Mouse (Mus musculus) myocyte (in vitro differentiated cells): ENCODE measurements at regions not wholly inside any gene's neighbourhood (a gene's known extent, or its start where the extent isn't known, plus 50 kb on each side); places are given as distances from the start of the nearest gene placed in this dataset.
"Not testable (repeated sequence)": the region's sequence is repeated elsewhere in the genome, so short reads cannot be mapped to it uniquely, and the experiment has no call there.

Experiments
- H3K27me3 ChIP-seq: one replicate; pipeline ENCODE4 v1.6.1; 2011; ENCODE audit not compliant: control insufficient read depth, insufficient read depth, insufficient read length
- H3K36me3 ChIP-seq: one replicate; pipeline ENCODE4 v1.6.1; 2011; ENCODE audit not compliant: control insufficient read depth, insufficient read depth
- H3K4me2 ChIP-seq: one replicate; pipeline ENCODE4 v1.6.1; 2011; ENCODE audit warnings: low read depth, control low read depth
- H3K4me3 ChIP-seq: one replicate; pipeline ENCODE4 v1.5.1; 2011; ENCODE audit warnings: mild to moderate bottlenecking, control low read depth, moderate library complexity
- H3K79me2 ChIP-seq: one replicate; pipeline ENCODE4 v1.6.1; 2011; ENCODE audit not compliant: control insufficient read depth, insufficient read depth
- H3ac ChIP-seq: one replicate; pipeline ENCODE4 v1.6.1; 2011; ENCODE audit not compliant: control insufficient read depth, insufficient read length
- CEBPB ChIP-seq: IDR thresholded peaks from 2 replicates; pipeline ENCODE4 v1.6.1; 2011; ENCODE audit warnings: mild to moderate bottlenecking, moderate library complexity; ENCODE audit not compliant: poor library complexity, insufficient read depth, severe bottlenecking
- MAX ChIP-seq: IDR thresholded peaks from one replicate; pipeline ENCODE4 v1.6.1; 2011; ENCODE audit warnings: low read depth, mild to moderate bottlenecking, control low read depth
- MYOD1 ChIP-seq, 3 experiments: IDR thresholded peaks; one replicate each; pipeline ENCODE4 v1.6.1; 2011; ENCODE audit warnings: control low read depth in 2 of 3, low read depth in 2 of 3, mild to moderate bottlenecking in 2 of 3, moderate library complexity in 1 of 3; ENCODE audit not compliant: insufficient read length in 2 of 3, control insufficient read depth in 1 of 3
- MYOG ChIP-seq, 3 experiments: IDR thresholded peaks; one replicate each; pipeline ENCODE4 v1.6.1; 2011; ENCODE audit warnings: control low read depth in 2 of 3, low read depth in 2 of 3, mild to moderate bottlenecking in 2 of 3; ENCODE audit not compliant: insufficient read length in 2 of 3, control insufficient read depth in 1 of 3, insufficient read depth in 1 of 3
- POLR2A ChIP-seq: IDR thresholded peaks from one replicate; pipeline ENCODE4 v1.6.1; 2011; ENCODE audit warnings: low read depth, mild to moderate bottlenecking, control low read depth, moderate library complexity; ENCODE audit not compliant: insufficient read length
- POLR2AphosphoS2 ChIP-seq: IDR thresholded peaks from one replicate; pipeline ENCODE4 v1.6.1; 2011; ENCODE audit warnings: low read depth, control low read depth; ENCODE audit not compliant: insufficient read length
- REST ChIP-seq: IDR thresholded peaks from one replicate; pipeline ENCODE4 v1.6.1; 2011; ENCODE audit warnings: mild to moderate bottlenecking, control low read depth, moderate library complexity; ENCODE audit not compliant: insufficient read depth, insufficient read length
- SRF ChIP-seq: IDR thresholded peaks from one replicate; pipeline ENCODE4 v1.6.1; 2011; ENCODE audit warnings: low read depth; ENCODE audit not compliant: control insufficient read depth, insufficient read length
- TCF12 ChIP-seq: IDR thresholded peaks from one replicate; pipeline ENCODE4 v1.6.1; 2011; ENCODE audit warnings: mild to moderate bottlenecking, control low read depth; ENCODE audit not compliant: poor library complexity, insufficient read depth, severe bottlenecking
- TCF3 ChIP-seq: IDR thresholded peaks from one replicate; pipeline ENCODE4 v1.6.1; 2011; ENCODE audit warnings: low read depth, control low read depth; ENCODE audit not compliant: insufficient read length
- USF1 ChIP-seq: IDR thresholded peaks from one replicate; pipeline ENCODE4 v1.6.1; 2011; ENCODE audit warnings: low read depth, mild to moderate bottlenecking, control low read depth, moderate library complexity

- no peaks in the 10 kb centered on the region for H3K79me2 ChIP-seq
- no peaks in the 10 kb centered on the region for H3K27me3 ChIP-seq
- H3ac ChIP-seq: no peak overlapping the region
- no peak overlapping the region for H3K4me2 ChIP-seq
- H3K36me3 ChIP-seq: no peaks in the 10 kb centered on the region
- H3K4me3 ChIP-seq: no peak overlapping the region
- TF ChIP-seq TCF12: no peak
- no peak for TF ChIP-seq MAX
- no peak for TF ChIP-seq USF1
- no peak for TF ChIP-seq POLR2A
- TF ChIP-seq MYOD1 (IDR thresholded peaks at IDR 0.05; ENCODE audit: control insufficient read depth in 1 of 3, insufficient read length in 2 of 3, low read depth in 2 of 3): no peak
- no peak for TF ChIP-seq MYOG (IDR thresholded peaks at IDR 0.05; ENCODE audit: control insufficient read depth in 1 of 3, insufficient read depth in 1 of 3, insufficient read length in 2 of 3, low read depth in 2 of 3)
- TF ChIP-seq REST: no peak
- TF ChIP-seq CEBPB: no peak
- TF ChIP-seq SRF: no peak
- TF ChIP-seq POLR2AphosphoS2: no peak
- no peak for TF ChIP-seq TCF3
These were observed 64.1 kb downstream of the 9530068E07Rik start for GRCm38 (mm10) chr11:52460190-52460780.

- H3K27me3 ChIP-seq, H3K4me3 ChIP-seq, H3K79me2 ChIP-seq, H3K36me3 ChIP-seq, H3K4me2 ChIP-seq, H3ac ChIP-seq: not testable (repeated sequence)
These were observed 74.9 kb downstream of the 9530068E07Rik start for GRCm38 (mm10) chr11:52471128-52471527.

GRCm38 (mm10) chr11:52480111-52480510 is 83.9 kb downstream of the 9530068E07Rik start:
- H3K36me3 ChIP-seq, H3K4me2 ChIP-seq, H3K79me2 ChIP-seq, H3K4me3 ChIP-seq, H3ac ChIP-seq, H3K27me3 ChIP-seq: not testable (repeated sequence)

GRCm38 (mm10) chr11:52480694-52481093 is 84.5 kb downstream of the 9530068E07Rik start:
- H3K4me2 ChIP-seq, H3K36me3 ChIP-seq, H3K4me3 ChIP-seq, H3ac ChIP-seq, H3K79me2 ChIP-seq, H3K27me3 ChIP-seq: not testable (repeated sequence)

GRCm38 (mm10) chr11:52483534-52483933 is 87.3 kb downstream of the 9530068E07Rik start:
- H3K36me3 ChIP-seq, H3K27me3 ChIP-seq, H3K79me2 ChIP-seq, H3K4me2 ChIP-seq, H3K4me3 ChIP-seq, H3ac ChIP-seq: not testable (repeated sequence)

GRCm38 (mm10) chr11:52488538-52488937 is 92.3 kb downstream of the 9530068E07Rik start:
- not testable (repeated sequence) for H3K4me3 ChIP-seq, H3K4me2 ChIP-seq, H3K79me2 ChIP-seq, H3K36me3 ChIP-seq, H3ac ChIP-seq, H3K27me3 ChIP-seq

GRCm38 (mm10) chr11:52493336-52493735 is 97.1 kb downstream of the 9530068E07Rik start:
- Histone ChIP-seq H3ac (no peak overlapping the region), H3K4me3 (no peak overlapping the region), H3K27me3 (peaks cover 6% of the 10 kb centered on the region), H3K36me3 (no peaks in the 10 kb centered on the region), H3K79me2 (no peaks in the 10 kb centered on the region), H3K4me2 (no peak overlapping the region)
- TF ChIP-seq MYOD1 (IDR thresholded peaks at IDR 0.05; ENCODE audit: control insufficient read depth in 1 of 3, insufficient read length in 2 of 3, low read depth in 2 of 3): no peak
- TF ChIP-seq REST: no peak
